Mouse (Mus musculus): ENCODE results near the gene Fkbp5.

Gene Fkbp5

DNA sequence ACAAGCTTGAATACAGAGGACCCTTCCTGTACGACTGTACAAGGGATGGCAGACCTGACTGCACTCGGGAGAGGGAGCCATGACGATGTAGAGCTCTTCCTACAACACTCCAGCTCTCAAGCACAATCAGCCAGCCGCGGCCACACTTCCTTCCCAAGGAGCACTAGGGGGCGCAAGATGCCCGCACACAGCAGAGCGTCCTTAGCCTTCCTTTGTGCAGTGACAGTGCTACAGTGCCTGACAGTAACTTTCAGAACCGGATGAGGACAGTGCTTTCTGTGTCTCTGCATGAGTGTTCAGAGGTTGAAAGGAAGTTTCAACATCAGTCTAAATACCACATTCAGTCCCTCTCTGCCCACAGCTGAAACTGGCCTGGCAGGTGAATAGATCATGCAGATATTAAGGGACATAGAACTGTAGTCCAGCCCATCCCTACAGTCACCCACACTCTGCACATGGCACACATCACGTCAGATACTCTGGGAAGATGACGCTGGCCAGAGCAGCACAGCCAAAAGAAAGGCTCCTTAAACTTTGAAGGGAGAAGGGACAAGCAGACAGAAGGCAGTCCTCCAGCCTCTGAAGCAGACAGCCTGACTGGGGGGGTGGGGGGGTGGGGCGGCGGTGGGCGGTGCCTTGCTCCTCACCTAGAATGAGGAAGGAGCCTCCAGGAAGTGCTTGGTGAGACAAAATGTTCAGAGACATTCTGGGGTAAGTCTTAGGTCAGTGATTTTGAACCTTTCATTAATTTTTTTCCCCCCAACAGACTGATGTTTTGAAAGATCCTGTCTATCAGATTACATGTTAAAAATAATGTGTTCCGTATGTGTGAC lies 109.7 kb downstream of the Fkbp5 start:
- TF ChIP-seq GATA4 (IDR thresholded peaks at IDR 0.05; ENCODE audit: insufficient replicate concordance, low read length) = no peak

DNA sequence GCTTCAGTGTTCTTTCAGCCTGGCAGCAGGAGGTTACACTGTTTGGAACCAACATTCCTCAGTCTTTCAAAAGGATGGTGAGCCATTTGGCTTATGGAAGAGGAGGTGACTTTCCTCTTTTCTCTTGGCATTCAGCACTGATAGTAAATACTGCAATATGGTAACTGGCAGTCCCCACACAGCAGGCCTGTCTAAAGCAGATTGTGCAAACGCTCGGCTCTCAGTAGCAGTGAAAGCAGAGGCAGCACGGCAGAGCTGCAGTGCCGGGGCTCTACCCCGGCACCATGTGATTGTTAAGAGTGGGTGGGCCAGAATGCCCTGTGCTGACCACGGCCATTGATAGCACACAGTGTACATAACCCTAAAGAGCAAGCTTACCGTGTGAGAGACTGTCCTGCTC lies 110.9 kb downstream of the Fkbp5 start:
- no peak for TF ChIP-seq GATA4 (IDR thresholded peaks at IDR 0.05; ENCODE audit: insufficient replicate concordance, low read length)

DNA sequence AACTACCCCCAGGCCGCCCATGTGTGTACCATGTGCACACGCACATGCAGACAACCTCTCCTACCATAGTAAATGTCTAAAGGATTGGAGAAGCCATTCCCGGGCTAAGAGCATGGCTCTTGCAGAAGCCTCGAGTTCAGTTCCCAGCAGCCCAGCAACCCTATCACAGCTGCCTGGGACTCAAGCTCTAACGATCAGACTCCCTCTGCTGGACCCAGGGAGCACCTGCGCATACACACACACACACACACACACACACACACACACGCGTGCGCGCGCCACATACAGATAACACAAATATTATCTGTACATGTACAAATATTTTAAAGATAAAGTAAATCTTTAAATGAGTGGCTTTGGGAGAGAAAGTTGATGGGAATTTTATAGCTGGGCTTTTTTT lies 113.0 kb downstream of the Fkbp5 start:
- no peak for TF ChIP-seq GATA4 (IDR thresholded peaks at IDR 0.05; ENCODE audit: insufficient replicate concordance, low read length)

DNA sequence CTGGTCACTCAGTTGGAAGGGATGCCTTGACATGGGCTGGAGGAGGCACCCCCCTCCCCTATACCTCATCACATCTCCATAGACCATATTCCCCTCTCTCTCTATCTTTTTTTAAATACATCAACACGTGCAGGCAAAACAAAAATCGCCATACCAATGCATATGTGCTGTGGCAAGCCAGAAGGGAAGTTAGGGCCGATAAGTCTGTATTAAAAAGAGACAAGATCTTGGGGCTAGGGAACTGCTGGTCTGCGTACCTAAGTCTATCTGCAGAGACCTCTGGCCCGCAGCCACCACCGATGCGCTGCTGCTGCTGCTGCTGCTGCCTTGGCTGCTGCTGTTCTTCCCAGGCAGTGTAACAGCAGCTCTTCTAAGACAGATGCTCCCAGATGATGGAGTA lies 122.3 kb downstream of the Fkbp5 start:
- no peak for TF ChIP-seq GATA4 (IDR thresholded peaks at IDR 0.05; ENCODE audit: insufficient replicate concordance, low read length)

DNA sequence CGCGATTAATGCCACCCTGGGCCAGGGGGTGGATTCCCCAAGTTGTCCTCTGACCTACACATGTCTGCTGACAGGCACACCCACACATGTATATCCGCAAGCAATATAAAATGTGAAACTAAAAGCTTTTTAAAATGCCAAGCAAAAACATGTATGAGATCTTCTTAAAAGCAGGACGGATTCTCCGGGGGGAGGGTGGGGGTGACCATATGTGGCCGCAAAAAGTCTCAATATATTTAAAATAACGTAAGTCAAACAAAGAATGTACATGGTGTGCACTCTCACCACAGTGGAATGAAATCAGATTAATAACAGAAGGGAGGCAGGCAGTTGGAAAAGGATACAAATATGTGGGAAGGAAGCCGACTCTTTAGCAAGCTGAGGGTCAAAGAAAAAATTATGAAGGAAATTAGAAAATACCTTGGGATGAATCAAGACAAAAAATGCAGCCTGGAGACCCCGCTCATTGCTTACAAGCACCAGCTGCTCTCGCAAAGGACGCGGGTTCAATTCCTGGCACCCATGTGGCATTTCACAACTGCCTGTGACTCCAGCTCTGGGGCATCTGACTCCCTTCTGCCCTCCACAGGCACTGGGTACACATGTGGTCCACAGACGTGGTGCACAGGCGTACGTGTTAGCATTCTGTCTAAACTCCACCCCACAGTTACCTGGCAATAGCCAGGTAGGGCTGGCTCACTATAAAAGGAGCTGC lies 123.1 kb downstream of the Fkbp5 start:
- TF ChIP-seq GATA4 (IDR thresholded peaks at IDR 0.05; ENCODE audit: insufficient replicate concordance, low read length) = no peak

DNA sequence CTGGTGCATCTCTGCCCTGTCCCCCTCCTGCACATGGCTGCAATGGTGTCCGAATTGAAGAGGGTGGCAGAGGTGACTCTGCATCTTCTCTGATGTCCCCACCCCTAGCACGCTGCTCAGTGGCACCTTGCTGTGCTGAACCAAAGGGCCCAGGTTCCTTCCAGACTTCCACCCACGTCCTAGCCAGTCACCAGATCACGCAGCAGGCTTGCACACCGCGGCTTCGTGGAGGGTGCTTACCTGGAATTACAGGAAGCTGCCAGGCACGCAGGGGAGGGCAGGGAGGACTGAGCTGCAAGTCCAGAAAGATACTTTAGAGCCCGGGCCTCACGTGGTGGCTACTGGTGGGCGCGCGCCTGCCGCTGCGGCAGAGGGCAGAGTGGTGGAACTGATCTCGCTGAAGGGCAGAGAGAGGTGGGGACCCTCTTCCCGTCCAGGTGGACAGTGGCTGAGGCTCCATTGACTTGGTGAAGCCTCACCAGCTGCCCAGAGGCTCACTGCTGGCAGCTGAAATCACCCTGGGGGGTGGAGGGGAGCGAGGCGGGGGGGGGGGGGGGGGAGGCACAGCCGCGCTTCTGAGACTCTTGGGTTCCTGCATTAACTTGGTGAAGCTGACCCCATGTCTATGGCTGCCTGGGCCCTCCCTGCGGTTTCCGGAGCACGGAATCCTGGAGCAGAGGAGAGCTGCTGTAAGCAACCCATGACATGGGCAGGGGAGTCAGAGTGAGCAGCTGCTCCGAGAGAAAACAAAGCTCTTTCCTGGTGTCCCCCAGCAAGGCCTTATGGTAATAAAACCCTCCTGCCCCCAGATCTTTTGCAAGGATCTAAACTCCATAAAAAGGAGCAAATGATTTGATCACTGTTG lies 125.5 kb downstream of the Fkbp5 start:
- TF ChIP-seq GATA4 (IDR thresholded peaks at IDR 0.05; ENCODE audit: insufficient replicate concordance, low read length) = no peak

DNA sequence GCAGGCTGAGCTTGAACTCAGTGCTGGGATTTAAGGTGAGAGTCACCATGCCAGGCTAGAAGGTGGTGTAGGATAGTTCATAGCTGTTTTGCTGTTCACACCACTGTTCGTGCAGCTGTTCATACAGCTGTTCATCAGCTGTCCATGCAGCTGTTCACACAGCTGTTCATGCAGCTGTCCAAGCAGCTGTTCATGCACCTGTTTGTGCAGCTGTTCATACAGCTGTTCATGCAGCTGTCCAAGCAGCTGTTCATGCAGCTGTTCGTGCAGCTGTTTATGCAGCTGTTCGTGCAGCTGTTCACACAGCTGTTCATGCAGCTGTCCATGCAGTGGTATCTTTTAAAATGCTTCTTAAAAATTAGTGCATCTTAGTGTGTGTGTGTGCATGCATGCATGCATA lies 128.8 kb downstream of the Fkbp5 start:
- TF ChIP-seq GATA4 (IDR thresholded peaks at IDR 0.05; ENCODE audit: insufficient replicate concordance, low read length) = no peak

DNA sequence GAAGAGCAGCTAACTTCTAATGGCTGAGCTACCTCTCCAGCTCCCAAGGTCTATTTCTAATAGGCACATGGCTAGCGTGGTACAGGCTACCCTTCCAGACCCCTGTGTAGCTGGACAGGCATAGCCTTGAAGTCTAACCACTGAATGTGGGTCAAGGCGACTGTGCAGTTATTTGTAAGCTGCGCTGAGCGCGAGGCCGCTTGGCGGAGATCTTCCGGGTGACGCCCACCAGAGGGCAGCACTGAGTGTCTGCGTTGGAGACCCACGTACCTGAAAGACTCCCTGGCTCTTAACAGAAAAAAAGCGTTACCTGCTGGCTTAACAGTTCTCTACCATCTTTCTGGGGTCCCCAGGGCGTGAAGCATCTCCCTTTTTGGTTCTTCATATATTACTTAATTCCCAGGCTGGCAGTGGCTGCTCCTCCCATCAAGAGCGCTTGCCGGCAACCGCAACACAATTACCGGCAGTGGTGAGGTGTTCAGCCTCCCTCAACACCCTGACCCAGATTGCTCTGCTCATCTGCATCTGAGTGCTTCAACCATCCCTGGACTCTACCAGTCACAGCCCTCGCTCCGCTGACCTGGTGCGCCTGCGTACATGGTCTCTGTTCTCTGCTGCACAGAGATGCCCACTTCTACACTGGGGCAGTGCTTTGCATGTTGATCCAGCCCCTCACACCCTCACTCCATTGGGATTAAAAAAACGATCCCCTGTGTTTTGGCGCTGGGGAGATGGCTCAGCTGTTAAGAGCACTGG lies 131.0 kb downstream of the Fkbp5 start:
- no peak for TF ChIP-seq GATA4 (IDR thresholded peaks at IDR 0.05; ENCODE audit: insufficient replicate concordance, low read length)

DNA sequence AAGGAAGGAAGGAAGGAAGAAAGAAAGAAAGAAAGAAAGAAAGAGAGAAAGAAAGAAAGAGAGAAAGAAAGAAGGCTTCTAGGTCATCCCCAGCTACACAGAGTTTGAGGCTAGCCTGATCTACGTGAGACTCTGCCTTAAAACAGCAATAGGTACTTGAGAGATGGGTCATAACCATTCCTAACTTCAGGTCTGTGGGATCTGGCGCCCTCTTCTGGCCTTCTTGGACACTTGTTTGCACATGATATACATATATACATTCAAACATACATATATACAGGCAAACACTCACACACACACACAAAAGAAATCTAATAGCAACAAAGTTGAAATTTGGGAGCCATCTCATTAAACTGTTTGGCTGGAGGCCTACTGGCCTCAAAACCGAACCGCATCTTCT lies 133.0 kb downstream of the Fkbp5 start:
- TF ChIP-seq GATA4 (IDR thresholded peaks at IDR 0.05; ENCODE audit: insufficient replicate concordance, low read length) = no peak

DNA sequence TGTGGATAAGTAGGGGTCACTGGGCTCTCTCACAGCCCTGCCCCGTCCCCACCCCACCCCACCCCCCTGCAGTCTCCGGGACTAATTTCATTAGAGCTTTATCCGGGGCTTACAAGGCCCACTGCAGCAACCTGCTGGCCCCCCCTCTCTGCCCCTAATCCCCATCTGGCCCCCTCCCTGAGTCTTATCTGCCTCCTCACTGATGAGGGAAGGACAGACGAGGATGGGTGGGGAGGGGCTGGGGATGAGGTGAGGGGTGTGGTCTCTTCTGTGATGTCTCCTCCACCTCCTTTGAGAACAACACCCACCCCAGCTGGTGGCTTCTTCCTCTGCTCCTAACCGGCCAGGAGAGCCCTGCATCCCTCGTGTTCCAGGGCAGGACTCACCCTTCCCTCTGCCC lies 137.1 kb downstream of the Fkbp5 start:
- no peak for TF ChIP-seq GATA4 (IDR thresholded peaks at IDR 0.05; ENCODE audit: insufficient replicate concordance, low read length)

DNA sequence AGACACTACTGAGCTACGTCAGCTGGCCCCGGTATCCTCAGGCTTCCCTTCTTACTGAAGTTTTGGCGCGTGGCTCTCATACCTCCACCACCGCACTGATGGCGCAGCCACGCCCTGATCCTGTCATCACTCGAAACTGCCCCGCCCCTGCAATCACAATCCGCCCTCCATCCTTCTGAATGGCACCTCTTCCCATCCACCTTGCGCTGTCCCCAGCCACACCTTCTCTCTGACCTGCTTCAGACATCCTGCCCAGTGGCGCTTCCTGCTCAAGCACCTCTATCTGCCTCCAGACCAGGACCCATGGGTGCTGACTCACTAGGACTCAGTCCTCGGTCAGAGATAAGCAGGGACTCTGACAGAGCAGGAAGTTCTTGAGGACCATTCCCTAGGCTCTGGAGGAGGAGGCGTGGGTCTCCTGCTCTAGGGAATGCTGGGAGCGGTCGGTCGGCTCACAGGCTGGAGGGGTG lies 141.7 kb downstream of the Fkbp5 start:
- no peak for TF ChIP-seq GATA4 (IDR thresholded peaks at IDR 0.05; ENCODE audit: insufficient replicate concordance, low read length)

DNA sequence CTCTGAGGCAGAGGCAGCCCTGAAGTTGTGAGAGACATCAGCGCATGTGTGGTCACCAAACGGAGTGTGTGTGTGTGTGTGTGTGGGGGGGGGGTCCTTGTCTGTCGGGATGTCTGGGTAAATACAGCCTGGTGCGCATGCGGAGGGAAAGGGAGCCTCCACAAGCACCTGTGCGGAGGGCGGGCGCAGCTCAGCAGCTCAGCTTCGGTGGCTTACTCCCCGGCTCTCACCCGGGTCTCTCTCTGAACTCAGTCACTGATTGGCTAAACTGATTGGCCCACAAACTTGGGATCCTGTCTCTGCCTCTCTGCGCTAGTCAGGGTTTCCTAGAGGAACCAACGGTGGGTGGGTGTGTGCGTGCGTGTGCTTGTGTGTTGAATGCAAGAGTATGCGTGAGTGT lies 142.8 kb downstream of the Fkbp5 start:
- no peak for TF ChIP-seq GATA4 (IDR thresholded peaks at IDR 0.05; ENCODE audit: insufficient replicate concordance, low read length)

DNA sequence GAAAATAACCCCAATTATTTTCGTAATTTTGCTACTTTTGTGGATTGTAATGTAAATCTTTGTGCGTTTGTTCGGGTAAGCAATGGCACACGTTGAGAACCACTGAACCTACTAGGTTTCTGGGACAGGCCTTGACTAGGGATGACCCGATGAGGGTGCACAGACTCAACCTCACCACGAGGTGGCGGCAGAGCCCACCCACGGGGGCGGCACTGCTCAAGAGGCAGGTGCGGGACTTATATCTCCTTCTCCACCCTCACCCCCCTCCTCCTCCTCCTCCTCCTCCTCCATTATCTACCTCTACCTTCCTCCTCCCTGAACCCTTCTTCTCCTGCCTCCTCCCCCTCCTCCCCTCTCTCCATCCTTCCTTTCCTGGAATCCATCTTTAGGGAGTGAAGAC lies 143.5 kb downstream of the Fkbp5 start:
- TF ChIP-seq GATA4 (IDR thresholded peaks at IDR 0.05; ENCODE audit: insufficient replicate concordance, low read length) = no peak

DNA sequence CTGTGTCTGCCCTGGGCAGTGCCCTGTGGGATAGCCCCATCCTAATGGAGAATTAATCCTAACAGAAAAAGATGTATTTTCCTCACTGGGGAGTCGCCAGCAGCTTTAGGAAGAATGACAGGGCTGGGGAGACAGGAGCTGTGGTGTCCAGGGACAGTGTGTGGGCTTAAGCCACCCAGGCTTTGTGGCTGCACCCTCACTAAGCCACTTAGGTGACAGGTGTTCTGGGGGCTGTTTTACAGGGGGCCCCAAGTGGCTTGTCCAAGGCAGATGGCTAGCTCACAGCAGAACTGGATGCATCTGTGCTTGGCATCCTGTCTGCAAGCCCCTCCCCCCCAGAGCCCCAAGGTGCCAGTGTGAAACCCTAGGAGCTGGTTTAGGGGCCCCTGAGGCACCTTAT lies 145.4 kb downstream of the Fkbp5 start:
- TF ChIP-seq GATA4 (IDR thresholded peaks at IDR 0.05; ENCODE audit: insufficient replicate concordance, low read length) = no peak

DNA sequence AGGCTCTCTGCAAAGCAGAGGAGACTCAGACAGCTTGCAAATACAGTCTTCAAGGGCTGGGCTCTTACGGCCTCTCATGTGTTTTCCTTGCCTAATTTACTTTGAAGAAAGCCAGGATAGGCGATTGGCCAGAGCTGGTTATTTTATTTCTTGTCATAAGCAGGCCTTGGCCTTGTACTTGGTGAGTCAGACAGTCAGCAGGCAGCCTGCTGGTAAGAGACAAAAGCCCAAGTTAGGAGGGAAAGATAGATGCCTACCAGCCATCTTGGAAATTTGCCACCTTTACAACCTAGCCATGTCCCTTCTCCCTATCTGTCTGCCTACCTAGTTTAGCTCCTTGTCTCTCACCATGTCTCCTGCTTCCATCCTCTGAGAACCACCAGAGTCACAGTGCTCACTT lies 146.0 kb downstream of the Fkbp5 start:
- TF ChIP-seq GATA4 (IDR thresholded peaks at IDR 0.05; ENCODE audit: insufficient replicate concordance, low read length) = no peak
